Mouse (Mus musculus) layer of hippocampus, postnatal 36 days (tissue): ENCODE data around the gene A3galt2. TPM values are rescaled to one million over a fixed set of nuclear protein-coding genes. Genes with fewer than 3 reads are reported as not detected.
A peak's percentile ranks its signal among the peaks of the same experiment; 100 is the strongest.

Source experiments
- DNase-seq, 2 experiments: peaks; one replicate each; pipeline ENCODE4 v3.0.0; 2022
- total RNA-seq, 2 experiments: library from RNA; stranded (reverse); gene quantifications; 2 replicates each; pipeline ENCODE4 v1.2.3; 2021

Gene A3galt2
- total RNA-seq, 2 experiments from 2014 or later: 0.48 to 0.62 TPM

- no peak for DNase-seq
These were observed 46.7 kb downstream of the A3galt2 start for GRCm38 (mm10) chr4:128801675-128802465.

GRCm38 (mm10) chr4:128803569-128803968 lies 48.4 kb downstream of the A3galt2 start:
- no peak for DNase-seq

GRCm38 (mm10) chr4:128804426-128805149 lies 49.4 kb downstream of the A3galt2 start:
- DNase-seq: no peak

DNA sequence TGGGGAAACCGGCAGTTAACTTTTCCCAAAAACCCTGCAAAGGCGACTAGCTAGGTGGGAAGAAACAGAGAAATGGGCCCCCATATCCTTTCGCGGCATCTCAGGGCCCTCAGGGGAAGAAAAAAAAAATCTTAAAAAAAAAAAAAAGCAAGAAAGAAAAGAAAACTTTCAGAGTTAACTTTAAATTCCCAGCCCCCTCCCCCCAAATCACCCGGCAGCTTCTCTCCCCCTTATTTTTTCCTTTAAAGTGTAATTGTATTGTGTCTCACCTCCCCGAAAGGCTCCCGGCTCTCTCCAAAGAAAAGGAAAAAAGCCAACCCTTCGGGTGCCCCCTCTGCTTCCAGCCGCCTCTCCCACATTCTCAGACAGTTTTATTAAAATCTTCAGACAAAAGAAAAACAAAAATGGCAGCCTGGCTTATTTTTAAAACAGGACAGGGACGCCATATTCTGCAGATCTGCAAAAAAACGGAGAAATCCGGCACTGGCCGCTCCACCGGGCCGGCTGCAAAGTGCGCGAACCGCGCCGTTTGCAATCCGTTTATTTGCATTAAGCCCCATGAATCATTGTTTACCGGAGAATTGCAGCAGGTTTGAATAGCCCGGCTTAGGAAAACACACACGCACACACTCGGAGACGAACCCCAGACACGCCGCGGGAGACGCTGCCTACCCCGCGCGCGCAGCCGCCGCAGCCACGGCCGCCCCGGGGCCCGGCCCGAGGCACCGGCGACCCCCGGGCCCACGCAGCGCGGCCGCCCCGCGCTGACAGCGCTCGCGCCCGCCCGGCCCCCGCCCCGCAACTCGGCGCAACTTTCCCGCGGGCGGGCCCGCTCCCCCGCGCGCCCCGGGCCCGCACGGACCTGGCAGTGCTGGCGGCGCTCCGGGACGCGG lies 50.2 kb downstream of the A3galt2 start:
- peak; percentile 43 for DNase-seq

DNA sequence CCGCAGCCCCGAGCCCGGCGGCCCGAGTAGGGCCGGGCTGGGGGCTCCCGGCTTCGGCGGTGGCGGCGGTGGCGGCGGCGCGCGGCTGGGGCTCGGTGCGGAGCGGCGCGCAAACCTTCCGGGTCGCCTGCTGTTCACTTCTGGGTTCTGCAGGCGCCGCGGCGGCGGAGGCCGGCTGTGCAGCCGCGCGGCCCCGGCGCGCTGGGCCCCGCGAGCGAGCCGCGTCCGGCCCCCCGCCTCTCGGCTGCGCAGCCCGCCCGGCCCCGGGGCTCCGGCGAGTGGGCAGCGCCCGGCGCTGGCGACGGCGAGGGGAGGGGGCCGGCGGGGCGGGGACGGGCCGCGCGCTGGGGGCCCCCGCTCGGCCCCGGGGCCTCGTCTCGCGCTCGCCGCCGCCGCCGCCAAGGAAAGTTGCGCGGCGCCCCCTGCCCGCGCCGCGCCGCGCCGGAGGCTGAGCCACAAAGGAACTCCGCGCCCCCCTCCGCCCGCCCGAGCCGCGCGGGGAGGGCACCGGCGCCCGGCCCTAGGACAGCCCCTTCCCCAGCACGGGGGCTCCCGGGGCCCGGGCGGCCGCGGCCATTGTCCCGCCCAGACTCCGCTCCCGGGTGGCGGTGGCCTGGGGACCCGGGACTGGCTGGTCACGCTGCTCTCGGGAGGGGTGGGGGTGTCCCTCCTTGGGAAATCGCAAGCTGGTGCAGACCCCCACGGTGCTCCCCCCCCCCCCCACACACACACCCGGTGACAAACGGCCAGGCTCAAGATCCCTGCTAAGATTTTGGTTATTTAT lies 51.1 kb downstream of the A3galt2 start, which contains the start of gene Zfp362:
Zfp362 (minus strand) TSS at position 3 of the 784 bp plus-strand sequence.
- peak; percentile 44 to 45 for DNase-seq

DNA sequence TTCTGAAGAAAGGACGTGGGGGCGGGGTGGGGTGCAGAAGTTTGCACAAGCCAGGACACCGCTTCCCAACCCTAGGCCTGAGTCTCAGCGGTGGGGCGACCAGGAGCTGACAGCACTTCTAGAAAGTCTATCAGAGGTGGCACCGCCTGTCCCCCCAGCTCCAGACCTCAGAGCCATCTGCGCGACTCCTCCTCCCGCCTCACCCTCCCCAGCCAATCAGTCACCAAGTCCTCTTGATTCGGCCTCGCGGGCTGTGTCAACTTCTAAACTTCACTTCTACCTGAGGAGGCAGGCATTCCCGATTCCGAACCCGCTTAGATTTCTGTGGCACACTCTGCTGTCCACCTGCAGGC lies 51.6 kb downstream of the A3galt2 start:
- DNase-seq: no peak

DNA sequence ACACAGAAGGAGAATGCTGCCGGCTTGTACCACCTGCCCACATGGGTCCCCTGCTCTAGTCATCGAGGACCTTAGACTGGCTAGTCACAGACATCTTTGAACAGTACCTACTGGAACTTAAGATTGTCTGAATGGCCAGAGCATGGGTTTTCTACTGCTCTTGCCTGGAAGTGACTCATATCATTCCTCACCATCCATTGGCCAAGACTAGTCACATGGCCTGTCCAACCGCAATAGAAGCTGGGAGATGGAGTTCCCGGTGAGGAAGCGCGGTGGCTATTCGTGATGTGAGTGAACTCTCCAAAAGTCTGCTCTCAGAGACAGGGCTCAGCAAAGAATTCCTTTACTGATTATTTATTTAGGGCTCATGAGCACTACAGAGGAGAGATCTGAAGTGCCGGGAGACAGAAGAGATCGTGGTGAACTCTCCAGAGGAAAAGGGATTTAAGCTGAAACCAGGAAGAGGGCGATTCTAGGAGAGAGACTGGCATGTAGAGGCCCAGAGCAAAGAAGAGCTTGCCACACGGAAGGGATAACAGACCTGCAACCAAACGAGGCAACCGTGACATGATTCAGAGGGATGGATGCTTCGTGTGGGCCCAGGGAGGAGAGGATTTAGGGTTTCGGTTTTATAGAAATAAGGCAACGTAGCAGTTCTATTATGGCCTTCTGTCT lies 56.4 kb downstream of the A3galt2 start:
- DNase-seq: peak; percentile 80 to 84

DNA sequence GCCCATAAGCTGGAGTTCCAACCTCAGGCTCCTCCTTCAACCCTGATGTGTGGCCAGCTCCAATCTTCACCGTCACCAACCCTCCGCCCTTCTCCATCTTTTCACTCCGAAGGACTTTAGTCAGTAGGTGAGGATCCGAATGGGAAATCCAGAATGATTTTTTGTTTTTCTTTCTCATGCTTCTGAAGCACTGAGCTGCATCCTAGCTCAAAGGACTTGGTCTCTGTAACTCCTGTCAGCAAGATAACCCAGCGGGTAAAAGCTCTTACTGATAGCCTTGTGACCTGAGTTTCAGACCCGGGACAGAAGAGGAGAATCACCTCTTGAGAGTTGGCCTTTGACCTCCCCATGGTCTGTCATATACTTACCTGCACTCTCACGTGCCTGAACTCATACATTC lies 61.8 kb downstream of the A3galt2 start:
- no peak for DNase-seq

Other genes with a start within 250 kb of the A3galt2 start
- 10 to 100 TPM in 1 of 2 experiments, 1 to 10 TPM in 1; 9.9 to 10.3 TPM for gene Zscan20, start 145.3 kb upstream of the A3galt2 start, total RNA-seq
- under 1 TPM; 0.61 to 0.80 TPM for gene Tlr12, start 136.7 kb upstream of the A3galt2 start, total RNA-seq
- 10 to 100 TPM; 91.4 to 96.9 TPM for gene Phc2, start 100.7 kb upstream of the A3galt2 start, total RNA-seq
- gene Zfp362, start 50.7 kb downstream of the A3galt2 start, total RNA-seq: 10 to 100 TPM; 23.7 to 29.8 TPM
- 10 to 100 TPM; 13.9 to 14.2 TPM for gene Trim62, start 128.2 kb downstream of the A3galt2 start, total RNA-seq
- gene Azin2, start 207.1 kb downstream of the A3galt2 start, total RNA-seq: 10 to 100 TPM; 38.7 to 39.5 TPM
- gene Ak2, start 236.6 kb downstream of the A3galt2 start, total RNA-seq: 10 to 100 TPM; 26.3 to 26.9 TPM